Mouse (Mus musculus): Measurements from ENCODE around the gene Fbxl5. TPM values are rescaled to one million over a fixed set of nuclear protein-coding genes. Genes with fewer than 3 reads are reported as not detected.

Fbxl5 gene
- polyA plus RNA-seq, 1 experiment from 2014 or later = 57.4 TPM

Other genes with a start within 250 kb of the Fbxl5 start
- 8.2 and 10.4 TPM in 2 replicates for gene Cc2d2a, start 159.3 kb downstream of the Fbxl5 start, polyA plus RNA-seq (2016; fragmentation: Nextera tagmentation; extraction: Ambion mirVana)
- gene Bst1, start 2.8 kb downstream of the Fbxl5 start, polyA plus RNA-seq (2016; fragmentation: Nextera tagmentation; extraction: Ambion mirVana) = not detected in 2 replicates
- gene Cd38, start 46.9 kb upstream of the Fbxl5 start, polyA plus RNA-seq (2016; fragmentation: Nextera tagmentation; extraction: Ambion mirVana) = 6.4 and 6.6 TPM in 2 replicates
- gene Gm7879, start 91.5 kb upstream of the Fbxl5 start, polyA plus RNA-seq (2016; fragmentation: Nextera tagmentation; extraction: Ambion mirVana) = 1.0 TPM in 1 of 2 replicates, not detected in the other
- gene Fgfbp1, start 160.1 kb upstream of the Fbxl5 start, polyA plus RNA-seq (2016; fragmentation: Nextera tagmentation; extraction: Ambion mirVana) = 0.11 and 0.43 TPM in 2 replicates

All from midbrain, embryonic 10.5 days (tissue).